Mouse (Mus musculus) ES-Bruce4 (cell line): ENCODE data around the gene Hist1h4f. TPM values are rescaled to one million over a fixed set of nuclear protein-coding genes. Genes with fewer than 3 reads are reported as not detected.
A peak's percentile ranks its signal among the peaks of the same experiment; 100 is the strongest.
"Not testable (repeated sequence)": the region's sequence is repeated elsewhere in the genome, so short reads cannot be mapped to it uniquely, and the experiment has no call there.

Experiments used
- H3K27ac ChIP-seq: 2 replicates; pipeline ENCODE4 v1.5.1; 2012; ENCODE audit warnings: low read length, inconsistent platforms; ENCODE audit not compliant: insufficient read depth
- H3K27me3 ChIP-seq: 2 replicates; pipeline ENCODE4 v1.6.1; 2012; ENCODE audit warnings: mild to moderate bottlenecking, low read length, inconsistent platforms; ENCODE audit not compliant: control insufficient read depth, poor library complexity, insufficient read depth, severe bottlenecking
- H3K36me3 ChIP-seq: 2 replicates; pipeline ENCODE4 v1.6.1; 2012; ENCODE audit warnings: inconsistent platforms, mild to moderate bottlenecking, low read length, moderate library complexity; ENCODE audit not compliant: control insufficient read depth, poor library complexity, insufficient read depth, severe bottlenecking
- H3K4me1 ChIP-seq: one replicate; pipeline ENCODE4 v1.8.1; 2011; ENCODE audit warnings: low read length; ENCODE audit not compliant: control insufficient read depth, insufficient read depth
- H3K4me3 ChIP-seq: 2 replicates; pipeline ENCODE4 v1.5.1; 2011; ENCODE audit warnings: low read depth, mild to moderate bottlenecking, low read length
- H3K9ac ChIP-seq: 2 replicates; pipeline ENCODE4 v1.6.1; 2012; ENCODE audit warnings: low read depth, mild to moderate bottlenecking, inconsistent platforms; ENCODE audit not compliant: poor library complexity, severe bottlenecking
- H3K9me3 ChIP-seq: replicated peaks from 2 replicates; pipeline ENCODE4 v1.6.1; 2012; ENCODE audit warnings: mild to moderate bottlenecking, low read length, inconsistent platforms; ENCODE audit not compliant: control insufficient read depth, poor library complexity, insufficient read depth, severe bottlenecking
- CTCF ChIP-seq: IDR thresholded peaks from one replicate; pipeline ENCODE4 v1.8.1; 2011; ENCODE audit warnings: low read depth, low read length
- EP300 ChIP-seq: IDR thresholded peaks from 2 replicates; pipeline ENCODE4 v1.6.1; 2011; ENCODE audit warnings: low read depth, low read length; ENCODE audit not compliant: insufficient read depth
- POLR2A ChIP-seq: IDR thresholded peaks from one replicate; pipeline ENCODE4 v1.8.1; 2011; ENCODE audit warnings: low read length; ENCODE audit not compliant: insufficient read depth
- polyA plus RNA-seq: library from polyadenylated mRNA; stranded (reverse); fragments of >200 nt; gene quantifications from 2 replicates; pipeline ENCODE4 v1.2.4, GENCODE M21; 2011; ENCODE audit warnings: low read depth; ENCODE audit not compliant: missing spikeins, insufficient read depth, insufficient read length

Gene Hist1h4f
- polyA plus RNA-seq, 1 experiment, result 24.1 TPM

GRCm38 (mm10) chr13:23543965-23544786 lies 7.3 kb downstream of the Hist1h4f start, which contains the start of gene Hist1h3f:
Gene Hist1h3f (plus strand): TSS chr13:23544052.
- Histone ChIP-seq H3K9ac (peak within 1 kb of the TSS; percentile 84), H3K36me3 (no peaks in the 10 kb centered on the region), H3K4me3 (peak within 1 kb of the TSS; percentile 88), H3K9me3 (no peaks in the 10 kb centered on the region), H3K27ac (peak within 1 kb of the TSS; percentile 75), H3K27me3 (no peaks in the 10 kb centered on the region), H3K4me1 (peaks cover under 1% of the 10 kb centered on the region)
- peak; percentile 86 for TF ChIP-seq POLR2A
- TF ChIP-seq EP300, result 0 out of 2 replicates have a peak, but pooled peaks have one; percentile 6
- no peak for TF ChIP-seq CTCF

GRCm38 (mm10) chr13:23542999-23543607 lies 8.3 kb downstream of the Hist1h4f start, which contains the start of gene Hist1h2bh:
Gene Hist1h2bh (minus strand): TSS chr13:23543392.
- peak; percentile 75 for TF ChIP-seq POLR2A
- Histone ChIP-seq H3K27ac (peak within 1 kb of the TSS; percentile 75), H3K9ac (peak within 1 kb of the TSS; percentile 84), H3K4me3 (peak within 1 kb of the TSS; percentile 88)
- H3K4me1 ChIP-seq, H3K9me3 ChIP-seq, H3K27me3 ChIP-seq, H3K36me3 ChIP-seq: not testable (repeated sequence)

GRCm38 (mm10) chr13:23542225-23542980 lies 9.0 kb downstream of the Hist1h4f start:
- H3K9me3 ChIP-seq, H3K36me3 ChIP-seq, H3K27me3 ChIP-seq, H3K4me1 ChIP-seq: not testable (repeated sequence)
- peak overlapping the region; percentile 75 for H3K27ac ChIP-seq
- H3K4me3 ChIP-seq, result peak overlapping the region; percentile 88
- peak overlapping the region; percentile 69 for H3K9ac ChIP-seq

- Histone ChIP-seq H3K4me1 (peaks cover 1% of the 10 kb centered on the region), H3K36me3 (no peaks in the 10 kb centered on the region), H3K27me3 (no peaks in the 10 kb centered on the region), H3K4me3 (no peak overlapping the region), H3K9me3 (no peaks in the 10 kb centered on the region), H3K9ac (no peak overlapping the region), H3K27ac (no peak overlapping the region)
- TF ChIP-seq EP300 (no peak), CTCF (no peak), POLR2A (no peak)
Measured at GRCm38 (mm10) chr13:23541497-23541896, 10.0 kb downstream of the Hist1h4f start.

GRCm38 (mm10) chr13:23539821-23540220 lies 11.6 kb downstream of the Hist1h4f start:
- H3K9ac ChIP-seq, H3K4me1 ChIP-seq, H3K27me3 ChIP-seq, H3K4me3 ChIP-seq, H3K27ac ChIP-seq, H3K36me3 ChIP-seq, H3K9me3 ChIP-seq: not testable (repeated sequence)

- Histone ChIP-seq H3K9ac (no peak overlapping the region), H3K27me3 (no peaks in the 10 kb centered on the region), H3K4me3 (no peak overlapping the region), H3K27ac (no peak overlapping the region), H3K9me3 (no peaks in the 10 kb centered on the region), H3K4me1 (peaks cover 1% of the 10 kb centered on the region), H3K36me3 (no peaks in the 10 kb centered on the region)
- no peak for TF ChIP-seq CTCF
- no peak for TF ChIP-seq EP300
- TF ChIP-seq POLR2A, result no peak
Measured at GRCm38 (mm10) chr13:23538249-23538648, 13.2 kb downstream of the Hist1h4f start.
